Mouse (Mus musculus) G1E (cell line): ENCODE measurements around the gene Cd300a. TPM values are rescaled to one million over a fixed set of nuclear protein-coding genes. Genes with fewer than 3 reads are reported as not detected.

ENCODE experiments used
- ATAC-seq: 2 replicates; pipeline ENCODE4 v1.8.0; 2016; ENCODE audit warnings: mild to moderate bottlenecking; ENCODE audit not compliant: insufficient number of reproducible peaks, poor library complexity, low FRiP score, severe bottlenecking; ENCODE audit errors: extremely low read depth
- DNase-seq: peaks from one replicate; pipeline ENCODE4 v3.0.0; 2012; ENCODE audit warnings: low spot score
- H3K27me3 ChIP-seq: 2 replicates; pipeline ENCODE4 v1.6.1; 2012; ENCODE audit warnings: mild to moderate bottlenecking, low read length, inconsistent platforms; ENCODE audit not compliant: insufficient read depth
- H3K36me3 ChIP-seq: replicated peaks from 2 replicates; pipeline ENCODE3; 2012; ENCODE audit warnings: mild to moderate bottlenecking, inconsistent platforms
- H3K4me1 ChIP-seq: 2 replicates; pipeline ENCODE4 v1.6.1; 2012; ENCODE audit warnings: low read depth, low read length, inconsistent platforms, mixed read lengths; ENCODE audit not compliant: insufficient read depth
- H3K4me3 ChIP-seq: 2 replicates; pipeline ENCODE4 v1.5.1; 2012; ENCODE audit warnings: low read depth, mild to moderate bottlenecking, inconsistent platforms, low read length, moderate library complexity, mixed read lengths
- H3K9me3 ChIP-seq: replicated peaks from 2 replicates; pipeline ENCODE4 v1.6.1; 2012; ENCODE audit warnings: inconsistent platforms
- CTCF ChIP-seq: IDR thresholded peaks from 2 replicates; pipeline ENCODE4 v1.5.1; 2012; ENCODE audit warnings: low read depth, low read length, inconsistent platforms, mixed read lengths
- GATA1 ChIP-seq: IDR thresholded peaks from 2 replicates; pipeline ENCODE4 v1.6.1; 2012; ENCODE audit warnings: borderline replicate concordance, low read length, inconsistent platforms, mixed read lengths
- GATA2 ChIP-seq: IDR thresholded peaks from 2 replicates; pipeline ENCODE4 v1.6.1; 2012; ENCODE audit warnings: low read depth, low read length, inconsistent platforms, borderline replicate concordance
- POLR2AphosphoS5 ChIP-seq: IDR thresholded peaks from 2 replicates; pipeline ENCODE4 v1.6.1; 2012; ENCODE audit warnings: low read depth, low read length, inconsistent platforms; ENCODE audit not compliant: insufficient replicate concordance
- TAL1 ChIP-seq: conservative IDR thresholded peaks from 2 replicates; pipeline ENCODE4 v1.6.1; 2012; ENCODE audit warnings: low read depth, low read length, inconsistent platforms, mixed read lengths
- polyA plus RNA-seq: library from polyadenylated mRNA; stranded (reverse); fragments of >175 nt; gene quantifications from 2 replicates; pipeline ENCODE4 v1.2.3, GENCODE M21; 2012
- total RNA-seq, 2 experiments: library from RNA; stranded (forward) in 1 of 2; stranded (reverse) in 1 of 2; fragments of 200-1000 nt in 1 of 2; fragments of >200 nt in 1 of 2; fragmentation: Nextera tagmentation in 1 of 2; gene quantifications; 2 replicates each; pipeline ENCODE4 v1.2.3; 2014 to 2017

Cd300a gene
- total and polyA plus RNA-seq, 3 experiments: 0.11 TPM; not detected in 2

GRCm38 (mm10) chr11:114877145-114877544 lies 12.7 kb upstream of the Cd300a start:
- H3K9me3 ChIP-seq: peaks cover 46% of the 10 kb centered on the region
- DNase-seq (no peak), ATAC-seq (no peak)
- H3K4me3 ChIP-seq: no peak overlapping the region
- H3K4me1 ChIP-seq: no peaks in the 10 kb centered on the region
- H3K36me3 ChIP-seq: no peaks in the 10 kb centered on the region
- H3K27me3 ChIP-seq: no peaks in the 10 kb centered on the region
- TF ChIP-seq GATA2: no peak
- TF ChIP-seq GATA1: no peak
- TF ChIP-seq POLR2AphosphoS5: no peak
- TF ChIP-seq TAL1: no peak
- TF ChIP-seq CTCF: no peak

GRCm38 (mm10) chr11:114879666-114880065 lies 10.2 kb upstream of the Cd300a start:
- no peaks in the 10 kb centered on the region for H3K27me3 ChIP-seq
- DNase-seq: no peak
- TF ChIP-seq CTCF (no peak), TAL1 (no peak), GATA1 (no peak), GATA2 (no peak), POLR2AphosphoS5 (no peak)
- no peak for ATAC-seq
- peaks cover 42% of the 10 kb centered on the region for H3K9me3 ChIP-seq
- H3K4me1 ChIP-seq: no peaks in the 10 kb centered on the region
- H3K4me3 ChIP-seq: no peak overlapping the region
- H3K36me3 ChIP-seq: no peaks in the 10 kb centered on the region

- DNase-seq (no peak), ATAC-seq (no peak)
- no peaks in the 10 kb centered on the region for H3K4me1 ChIP-seq
- TF ChIP-seq POLR2AphosphoS5 (no peak), TAL1 (no peak), CTCF (no peak), GATA2 (no peak), GATA1 (no peak)
- H3K27me3 ChIP-seq: no peaks in the 10 kb centered on the region
- H3K9me3 ChIP-seq: peaks cover 39% of the 10 kb centered on the region
- H3K4me3 ChIP-seq: no peak overlapping the region
- no peaks in the 10 kb centered on the region for H3K36me3 ChIP-seq
Measured at GRCm38 (mm10) chr11:114880185-114880584, 9.7 kb upstream of the Cd300a start.

DNA sequence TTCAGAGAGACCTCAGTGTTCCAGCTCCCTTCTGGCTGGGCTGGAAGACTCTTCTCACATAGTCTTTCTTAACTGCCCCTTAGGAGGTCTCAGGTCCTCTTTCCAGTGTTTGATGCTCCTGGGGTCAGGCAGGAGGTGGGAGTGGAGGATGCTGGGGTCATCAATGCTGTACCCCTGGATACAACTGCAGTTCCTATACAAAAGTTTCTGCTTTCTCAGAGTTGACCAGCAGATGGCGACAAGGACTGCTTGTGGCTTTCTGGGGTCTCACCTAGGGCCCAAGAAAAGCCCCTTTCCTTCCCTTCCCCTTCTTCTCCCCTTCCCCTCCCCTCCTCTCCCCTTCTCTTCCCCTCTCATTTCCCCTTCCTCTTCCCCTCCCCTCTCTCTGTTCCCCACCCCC lies 9.3 kb upstream of the Cd300a start:
- Histone ChIP-seq H3K36me3 (no peaks in the 10 kb centered on the region), H3K4me1 (no peaks in the 10 kb centered on the region), H3K27me3 (no peaks in the 10 kb centered on the region), H3K9me3 (peaks cover 40% of the 10 kb centered on the region), H3K4me3 (no peak overlapping the region)
- ATAC-seq: no peak
- DNase-seq: no peak
- TF ChIP-seq TAL1 (no peak), GATA2 (no peak), CTCF (no peak), POLR2AphosphoS5 (no peak), GATA1 (no peak)

DNA sequence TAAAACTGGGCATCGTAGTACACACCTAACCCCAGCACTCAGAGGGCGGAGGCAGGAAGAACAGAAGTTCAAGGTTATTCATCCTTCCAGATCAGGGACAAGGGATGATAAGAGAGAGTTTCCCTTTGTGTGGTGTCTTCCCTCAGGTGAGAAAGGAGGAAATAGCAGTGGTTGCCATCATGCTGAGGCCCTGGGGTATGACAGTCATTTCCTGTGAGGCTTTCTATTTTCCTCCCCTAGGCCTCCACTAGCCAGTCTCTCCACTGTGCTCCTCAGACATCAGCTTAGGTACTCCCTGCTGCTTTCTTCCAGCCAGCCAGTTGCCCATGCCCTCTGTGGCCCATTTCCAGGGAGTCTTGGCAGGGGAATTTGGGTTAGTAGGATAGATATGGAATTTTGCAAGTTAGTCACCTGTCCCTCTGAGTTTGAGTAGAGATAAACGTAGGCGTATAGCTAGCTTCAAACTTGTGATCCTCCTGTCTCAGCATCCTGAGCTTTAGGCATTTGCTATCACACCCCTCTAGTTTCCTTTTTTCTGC lies 6.5 kb upstream of the Cd300a start:
- no peaks in the 10 kb centered on the region for H3K36me3 ChIP-seq
- no peak for DNase-seq
- no peak for TF ChIP-seq GATA1
- no peak for TF ChIP-seq CTCF
- no peak for TF ChIP-seq TAL1
- no peak for TF ChIP-seq GATA2
- no peak for TF ChIP-seq POLR2AphosphoS5
- H3K27me3 ChIP-seq: no peaks in the 10 kb centered on the region
- ATAC-seq: no peak
- no peak overlapping the region for H3K4me3 ChIP-seq
- H3K9me3 ChIP-seq: peaks cover 42% of the 10 kb centered on the region
- no peaks in the 10 kb centered on the region for H3K4me1 ChIP-seq

DNA sequence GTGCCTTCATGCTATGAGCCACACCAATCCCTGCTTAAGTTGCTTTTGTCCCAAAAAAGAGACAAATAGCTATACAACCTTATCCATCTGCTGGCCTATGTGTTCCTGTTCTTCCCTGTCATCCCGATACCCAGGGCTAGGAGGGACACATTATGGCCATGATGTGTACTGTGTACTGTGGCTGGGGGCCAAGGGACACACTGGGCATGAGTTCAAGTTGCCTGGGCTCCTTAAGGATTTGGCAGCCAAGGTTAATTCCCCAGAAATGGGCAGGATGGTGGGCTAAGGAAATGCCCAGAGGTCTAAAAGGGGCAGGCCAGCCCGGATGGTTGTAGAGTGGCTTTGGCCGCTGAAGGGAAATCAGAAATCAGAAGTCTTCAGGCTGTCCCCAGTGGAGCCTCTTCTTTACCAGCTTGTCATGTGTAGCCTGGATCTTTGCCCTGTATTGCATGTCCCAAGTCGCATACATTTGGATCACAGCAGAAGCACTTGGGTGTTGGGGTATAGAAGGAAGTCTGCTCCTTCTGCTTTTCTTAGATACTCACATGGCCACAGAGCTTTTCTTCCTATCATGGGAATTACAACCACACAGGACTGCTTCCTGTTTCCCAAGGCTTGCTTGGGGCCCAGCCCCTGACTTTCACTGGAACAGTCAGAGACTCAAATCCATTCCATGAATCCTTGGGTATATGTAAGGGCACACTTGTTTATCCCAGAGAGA lies 5.3 kb upstream of the Cd300a start:
- H3K36me3 ChIP-seq: no peaks in the 10 kb centered on the region
- no peak for ATAC-seq

More for the DNA sequence above, 5.3 kb upstream of the Cd300a start:
- no peak for DNase-seq
- no peaks in the 10 kb centered on the region for H3K27me3 ChIP-seq
- H3K9me3 ChIP-seq: peaks cover 49% of the 10 kb centered on the region
- H3K4me3 ChIP-seq: no peak overlapping the region
- H3K4me1 ChIP-seq: no peaks in the 10 kb centered on the region
- TF ChIP-seq TAL1: no peak
- no peak for TF ChIP-seq GATA2
- no peak for TF ChIP-seq GATA1
- no peak for TF ChIP-seq CTCF
- no peak for TF ChIP-seq POLR2AphosphoS5
